Mouse (Mus musculus): ENCODE results near the gene Kctd2. TPM values are rescaled to one million over a fixed set of nuclear protein-coding genes. Genes with fewer than 3 reads are reported as not detected.
"Not testable (repeated sequence)": the region's sequence is repeated elsewhere in the genome, so short reads cannot be mapped to it uniquely, and the experiment has no call there.

Kctd2 gene
- total RNA-seq, 2 experiments from 2014 or later: 14.8 to 22.3 TPM

- H3K27ac ChIP-seq: no peak overlapping the region
- no peak overlapping the region for H3K4me3 ChIP-seq
- no peak for TF ChIP-seq CTCF (IDR thresholded peaks at IDR 0.05)
- intact Hi-C loops (cut with DNase I): no loop called here
- DNase-seq: no peak
Observed at GRCm38 (mm10) chr11:115451781-115452241, 31.9 kb downstream of the Kctd2 start.

- TF ChIP-seq CTCF (IDR thresholded peaks at IDR 0.05): no peak
- no peak overlapping the region for H3K27ac ChIP-seq
- intact Hi-C loops (cut with DNase I): no loop called here
- DNase-seq: no peak
- H3K4me3 ChIP-seq: no peak overlapping the region
Observed at GRCm38 (mm10) chr11:115452281-115452860, 32.4 kb downstream of the Kctd2 start.

- no peak for TF ChIP-seq CTCF (IDR thresholded peaks at IDR 0.05)
- DNase-seq: no peak
- H3K4me3 ChIP-seq: no peak overlapping the region
- no peak overlapping the region for H3K27ac ChIP-seq
- intact Hi-C loops (cut with DNase I): no loop called here
Observed at GRCm38 (mm10) chr11:115453306-115453705, 33.4 kb downstream of the Kctd2 start.

GRCm38 (mm10) chr11:115454822-115455221 is 34.9 kb downstream of the Kctd2 start:
- H3K27ac ChIP-seq; DNase-seq; intact Hi-C loops (cut with DNase I): not testable (repeated sequence)

GRCm38 (mm10) chr11:115455619-115456018 is 35.7 kb downstream of the Kctd2 start:
- no peak for TF ChIP-seq CTCF (IDR thresholded peaks at IDR 0.05)
- Histone ChIP-seq H3K27ac (no peak overlapping the region), H3K4me3 (no peak overlapping the region)
- intact Hi-C loops (cut with DNase I): no loop called here
- no peak for DNase-seq

More at GRCm38 (mm10) chr11:115454822-115455221, 34.9 kb downstream of the Kctd2 start:
- H3K4me3 ChIP-seq: not testable (repeated sequence)

- no peak for DNase-seq
- TF ChIP-seq CTCF (IDR thresholded peaks at IDR 0.05): no peak
- intact Hi-C loops (cut with DNase I): no loop called here
- Histone ChIP-seq H3K27ac (no peak overlapping the region), H3K4me3 (no peak overlapping the region)
Observed at GRCm38 (mm10) chr11:115456182-115456581, 36.3 kb downstream of the Kctd2 start.

GRCm38 (mm10) chr11:115457405-115457804 is 37.5 kb downstream of the Kctd2 start:
- TF ChIP-seq CTCF (IDR thresholded peaks at IDR 0.05): no peak
- no peak for DNase-seq
- Histone ChIP-seq H3K4me3 (no peak overlapping the region), H3K27ac (no peak overlapping the region)
- intact Hi-C loops (cut with DNase I): no loop called here

GRCm38 (mm10) chr11:115460976-115461375 is 41.0 kb downstream of the Kctd2 start:
- DNase-seq: no peak
- no peak overlapping the region for H3K4me3 ChIP-seq
- intact Hi-C loops (cut with DNase I): no loop called here
- TF ChIP-seq CTCF (IDR thresholded peaks at IDR 0.05): peak; percentile 25; the same call in 1 of the 2 replicates
- no peak overlapping the region for H3K27ac ChIP-seq

GRCm38 (mm10) chr11:115461846-115462242 is 41.9 kb downstream of the Kctd2 start:
- no peak for DNase-seq
- TF ChIP-seq CTCF (IDR thresholded peaks at IDR 0.05): no peak
- intact Hi-C loops (cut with DNase I): no loop called here

GRCm38 (mm10) chr11:115462243-115462891 is 42.4 kb downstream of the Kctd2 start, which contains the start of gene Slc16a5:
Gene Slc16a5 (plus strand): TSS chr11:115462474.
- TF ChIP-seq CTCF (IDR thresholded peaks at IDR 0.05): no peak
- intact Hi-C loops (cut with DNase I): no loop called here
- no peak for DNase-seq
- H3K27ac ChIP-seq: no peak within 1 kb of the TSS
- H3K4me3 ChIP-seq: no peak within 1 kb of the TSS

More at GRCm38 (mm10) chr11:115461846-115462242, 41.9 kb downstream of the Kctd2 start:
- H3K4me3 ChIP-seq: no peak overlapping the region
- H3K27ac ChIP-seq: no peak overlapping the region

GRCm38 (mm10) chr11:115463397-115463796 is 43.5 kb downstream of the Kctd2 start:
- intact Hi-C loops (cut with DNase I): no loop called here
- Histone ChIP-seq H3K4me3 (no peak overlapping the region), H3K27ac (no peak overlapping the region)
- TF ChIP-seq CTCF (IDR thresholded peaks at IDR 0.05): no peak
- DNase-seq: no peak

GRCm38 (mm10) chr11:115464851-115465250 is 44.9 kb downstream of the Kctd2 start:
- Histone ChIP-seq H3K4me3 (no peak overlapping the region), H3K27ac (no peak overlapping the region)
- TF ChIP-seq CTCF (IDR thresholded peaks at IDR 0.05): no peak
- DNase-seq: no peak
- intact Hi-C loops (cut with DNase I): no loop called here

GRCm38 (mm10) chr11:115467217-115467618 is 47.3 kb downstream of the Kctd2 start:
- Histone ChIP-seq H3K27ac (no peak overlapping the region), H3K4me3 (no peak overlapping the region)
- intact Hi-C loops (cut with DNase I): no loop called here
- DNase-seq: no peak
- no peak for TF ChIP-seq CTCF (IDR thresholded peaks at IDR 0.05)

GRCm38 (mm10) chr11:115472183-115472582 is 52.3 kb downstream of the Kctd2 start:
- Histone ChIP-seq H3K27ac (no peak overlapping the region), H3K4me3 (no peak overlapping the region)
- peak; percentile 38 for DNase-seq
- intact Hi-C loops (cut with DNase I): no loop called here
- TF ChIP-seq CTCF (IDR thresholded peaks at IDR 0.05): no peak

Measured in gastrocnemius, adult 2 months (tissue).